Mouse (Mus musculus): ENCODE measurements around the gene B3glct. TPM values are rescaled to one million over a fixed set of nuclear protein-coding genes. Genes with fewer than 3 reads are reported as not detected.
A peak's percentile ranks its signal among the peaks of the same experiment; 100 is the strongest.

The B3glct gene
- 10 to 100 TPM; 27.0 to 33.5 TPM for total RNA-seq (2021)

GRCm38 (mm10) chr5:149678100-149678989 lies at the start of gene B3glct:
B3glct (plus strand) TSS chr5:149678230.
- intact Hi-C loops (cut with DNase I): loop anchor here (10.0 kb wide), 1 partner anchor 336 kb away; the partner anchor contains the start of gene Rxfp2
- DNase-seq: peak; percentile 83

- DNase-seq: no peak
- intact Hi-C loops (cut with DNase I): no loop called here
Observed at GRCm38 (mm10) chr5:149634409-149635035, 43.5 kb upstream of the B3glct start.

GRCm38 (mm10) chr5:149635556-149635955 lies 42.5 kb upstream of the B3glct start:
- intact Hi-C loops (cut with DNase I): no loop called here
- no peak for DNase-seq

- intact Hi-C loops (cut with DNase I): no loop called here
- peak; percentile 100 for DNase-seq
Observed at GRCm38 (mm10) chr5:149636075-149636920, 41.7 kb upstream of the B3glct start, which contains the start of gene Hsph1. Hsph1 (minus strand) TSS chr5:149636376.

GRCm38 (mm10) chr5:149637306-149637705 lies 40.7 kb upstream of the B3glct start:
- no peak for DNase-seq
- intact Hi-C loops (cut with DNase I): no loop called here

- intact Hi-C loops (cut with DNase I): no loop called here
- no peak for DNase-seq
Observed at GRCm38 (mm10) chr5:149641277-149641892, 36.6 kb upstream of the B3glct start.

GRCm38 (mm10) chr5:149642366-149642765 lies 35.7 kb upstream of the B3glct start:
- intact Hi-C loops (cut with DNase I): no loop called here
- DNase-seq: no peak

- intact Hi-C loops (cut with DNase I): no loop called here
- DNase-seq: no peak
Observed at GRCm38 (mm10) chr5:149642783-149643509, 35.1 kb upstream of the B3glct start.

- DNase-seq: no peak
- intact Hi-C loops (cut with DNase I): no loop called here
Observed at GRCm38 (mm10) chr5:149647367-149648115, 30.5 kb upstream of the B3glct start.

GRCm38 (mm10) chr5:149648196-149648595 lies 29.8 kb upstream of the B3glct start:
- intact Hi-C loops (cut with DNase I): no loop called here
- DNase-seq: no peak

- no peak for DNase-seq
- intact Hi-C loops (cut with DNase I): no loop called here
Observed at GRCm38 (mm10) chr5:149648895-149649406, 29.1 kb upstream of the B3glct start.

- no peak for DNase-seq
- intact Hi-C loops (cut with DNase I): no loop called here
Observed at GRCm38 (mm10) chr5:149649499-149650178, 28.4 kb upstream of the B3glct start.

- intact Hi-C loops (cut with DNase I): no loop called here
- no peak for DNase-seq
Observed at GRCm38 (mm10) chr5:149650179-149650553, 27.9 kb upstream of the B3glct start.

GRCm38 (mm10) chr5:149655636-149656035 lies 22.4 kb upstream of the B3glct start:
- intact Hi-C loops (cut with DNase I): no loop called here
- DNase-seq: no peak

- intact Hi-C loops (cut with DNase I): no loop called here
- no peak for DNase-seq
Observed at GRCm38 (mm10) chr5:149658022-149658421, 20.0 kb upstream of the B3glct start.

GRCm38 (mm10) chr5:149658741-149659413 lies 19.2 kb upstream of the B3glct start:
- intact Hi-C loops (cut with DNase I): no loop called here
- no peak for DNase-seq

- no peak for DNase-seq
- intact Hi-C loops (cut with DNase I): no loop called here
Observed at GRCm38 (mm10) chr5:149659414-149659780, 18.6 kb upstream of the B3glct start.

GRCm38 (mm10) chr5:149661428-149661827 lies 16.6 kb upstream of the B3glct start:
- no peak for DNase-seq
- intact Hi-C loops (cut with DNase I): no loop called here
